Mouse (Mus musculus): ENCODE measurements around the gene Celf3. TPM values are rescaled to one million over a fixed set of nuclear protein-coding genes. Genes with fewer than 3 reads are reported as not detected.

Celf3 gene
- polyA plus RNA-seq (2014; fragmentation: Nextera tagmentation; extraction: Ambion mirVana): 164 and 210 TPM in 2 replicates

DNA sequence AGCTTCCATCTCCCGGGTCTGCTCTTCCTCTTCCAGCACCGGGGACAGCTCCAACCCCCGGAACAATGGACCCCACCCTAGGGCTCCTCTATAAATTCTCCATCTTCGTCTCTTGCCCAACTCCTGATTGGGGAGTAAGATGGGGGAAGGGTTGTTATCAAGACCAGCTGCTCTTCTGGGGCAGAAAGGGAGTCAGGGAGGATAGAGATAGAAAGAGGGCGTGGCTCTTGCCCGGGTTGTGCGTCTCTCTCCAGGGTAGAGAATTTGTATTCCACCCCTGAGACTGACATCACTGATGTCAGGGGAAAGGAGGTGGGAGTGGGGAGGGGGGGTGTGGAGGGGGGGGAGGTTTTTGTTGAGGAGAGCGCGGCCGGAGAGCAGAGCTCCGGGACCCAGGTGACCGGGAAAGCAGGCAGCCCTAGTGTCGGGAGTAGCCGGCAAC lies at the start of gene Celf3:
Celf3 (plus strand) TSS at position 315 of the 442 bp plus-strand sequence.
- Histone ChIP-seq H3K4me1 (replicated peaks; ENCODE audit: control insufficient read depth, insufficient read depth, low read length) (peaks cover 17% of the 10 kb centered on the region), H3K9me3 (ENCODE audit: control insufficient read depth, low read length) (no peaks in the 10 kb centered on the region), H3K9ac (ENCODE audit: low read depth, low read length) (peak within 1 kb of the TSS; percentile 63), H3K4me3 (ENCODE audit: low read depth, low read length) (peak within 1 kb of the TSS; percentile 52), H3K4me2 (replicated peaks; ENCODE audit: low read depth, low read length) (peak within 1 kb of the TSS; percentile 72), H3K27ac (ENCODE audit: low read depth, low read length) (peak within 1 kb of the TSS; percentile 75), H3K27me3 (ENCODE audit: control insufficient read depth, insufficient read depth, low read length) (0 out of 2 replicates have a peak, but pooled peaks cover 3% of the 10 kb centered on the region), H3K36me3 (ENCODE audit: control insufficient read depth, insufficient read depth, low read length) (no peaks in the 10 kb centered on the region)
- peak; percentile 82 for DNase-seq (ENCODE audit: low spot score)
- WGBS: 1% methylated on average over 14 of the region's 14 CpGs
- peak; percentile 89 for ATAC-seq (ENCODE audit: low FRiP score)

DNA sequence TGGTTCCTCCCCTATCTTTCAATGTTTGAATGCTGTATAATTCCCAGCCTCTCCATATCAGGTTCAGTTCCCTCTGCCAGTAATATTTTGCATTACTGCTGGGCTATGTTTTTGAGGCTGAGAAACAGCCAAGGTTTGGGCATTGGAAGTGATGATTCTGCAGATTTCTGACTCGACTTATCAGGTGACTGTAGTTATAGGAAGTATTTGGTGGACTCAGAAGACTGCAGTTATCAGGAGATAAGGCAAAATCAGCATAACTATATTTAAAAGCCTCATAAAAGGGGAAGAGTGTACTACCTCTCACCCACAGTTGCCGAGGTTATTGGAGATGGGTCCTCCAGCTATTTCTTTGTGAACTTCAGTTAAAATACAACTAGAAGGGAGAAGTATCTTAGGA lies 47.1 kb upstream of the Celf3 start:
- H3K9me3 ChIP-seq (ENCODE audit: control insufficient read depth, low read length): no peaks in the 10 kb centered on the region
- DNase-seq (ENCODE audit: low spot score) (no peak), ATAC-seq (ENCODE audit: low FRiP score) (no peak)
- no peak overlapping the region for H3K9ac ChIP-seq (ENCODE audit: low read depth, low read length)
- H3K27me3 ChIP-seq (ENCODE audit: control insufficient read depth, insufficient read depth, low read length): no peaks in the 10 kb centered on the region
- no peak overlapping the region for H3K27ac ChIP-seq (ENCODE audit: low read depth, low read length)
- 79% methylated on average over 2 of the region's 2 CpGs for WGBS
- no peak overlapping the region for H3K4me2 ChIP-seq (replicated peaks; ENCODE audit: low read depth, low read length)
- H3K4me3 ChIP-seq (ENCODE audit: low read depth, low read length): no peak overlapping the region
- no peaks in the 10 kb centered on the region for H3K4me1 ChIP-seq (replicated peaks; ENCODE audit: control insufficient read depth, insufficient read depth, low read length)
- H3K36me3 ChIP-seq (ENCODE audit: control insufficient read depth, insufficient read depth, low read length): no peaks in the 10 kb centered on the region

DNA sequence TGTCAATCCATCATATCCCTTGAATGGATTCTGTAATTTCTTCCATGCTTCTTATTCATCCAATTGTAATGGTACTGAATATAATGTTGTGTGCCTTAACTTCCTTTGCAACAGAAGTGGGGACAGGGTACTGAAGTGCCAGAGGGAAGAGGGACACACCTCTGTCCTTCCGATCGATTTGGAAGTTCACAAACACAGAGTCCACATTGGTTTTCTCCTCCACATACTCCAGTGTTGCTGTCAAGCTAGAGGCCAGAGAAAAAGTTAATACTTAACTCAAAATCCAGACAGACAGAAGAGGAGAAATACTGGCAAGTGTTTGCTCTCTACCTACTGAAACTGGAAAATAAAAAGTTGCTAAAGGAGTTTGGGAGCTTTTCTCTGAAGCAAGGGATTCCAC lies 43.8 kb upstream of the Celf3 start:
- no peak overlapping the region for H3K27ac ChIP-seq (ENCODE audit: low read depth, low read length)
- no peak for ATAC-seq (ENCODE audit: low FRiP score)
- no peaks in the 10 kb centered on the region for H3K9me3 ChIP-seq (ENCODE audit: control insufficient read depth, low read length)
- H3K4me1 ChIP-seq (replicated peaks; ENCODE audit: control insufficient read depth, insufficient read depth, low read length): no peaks in the 10 kb centered on the region
- H3K9ac ChIP-seq (ENCODE audit: low read depth, low read length): no peak overlapping the region
- no peak overlapping the region for H3K4me3 ChIP-seq (ENCODE audit: low read depth, low read length)
- no peak for DNase-seq (ENCODE audit: low spot score)
- no peaks in the 10 kb centered on the region for H3K36me3 ChIP-seq (ENCODE audit: control insufficient read depth, insufficient read depth, low read length)
- H3K4me2 ChIP-seq (replicated peaks; ENCODE audit: low read depth, low read length): no peak overlapping the region
- WGBS: 91% methylated on average over 2 of the region's 2 CpGs
- H3K27me3 ChIP-seq (ENCODE audit: control insufficient read depth, insufficient read depth, low read length): no peaks in the 10 kb centered on the region

DNA sequence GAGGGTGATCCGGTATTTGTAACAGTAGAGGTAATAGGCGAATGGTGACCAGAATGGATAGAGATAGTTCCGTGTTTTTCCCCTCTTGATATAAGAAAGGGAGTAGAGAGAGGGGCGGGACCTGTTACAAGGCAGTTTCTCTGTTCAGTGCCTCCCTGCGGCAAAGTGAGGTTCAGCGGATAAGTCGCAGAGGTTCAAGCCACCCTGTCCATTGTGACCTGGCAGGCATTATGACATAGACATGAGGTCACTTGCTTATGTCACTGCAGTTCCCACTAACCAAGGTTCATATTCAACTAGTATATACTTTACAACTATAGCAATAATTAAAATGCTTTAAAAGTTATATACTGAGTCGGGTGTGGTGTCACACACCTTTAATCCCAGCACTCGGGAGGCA lies 41.7 kb upstream of the Celf3 start:
- DNase-seq (ENCODE audit: low spot score): no peak
- Histone ChIP-seq H3K4me2 (replicated peaks; ENCODE audit: low read depth, low read length) (no peak overlapping the region), H3K4me1 (replicated peaks; ENCODE audit: control insufficient read depth, insufficient read depth, low read length) (no peaks in the 10 kb centered on the region), H3K27me3 (ENCODE audit: control insufficient read depth, insufficient read depth, low read length) (no peaks in the 10 kb centered on the region), H3K9me3 (ENCODE audit: control insufficient read depth, low read length) (no peaks in the 10 kb centered on the region), H3K4me3 (ENCODE audit: low read depth, low read length) (no peak overlapping the region), H3K9ac (ENCODE audit: low read depth, low read length) (no peak overlapping the region), H3K27ac (ENCODE audit: low read depth, low read length) (no peak overlapping the region), H3K36me3 (ENCODE audit: control insufficient read depth, insufficient read depth, low read length) (no peaks in the 10 kb centered on the region)
- 87% methylated on average over 9 of the region's 9 CpGs for WGBS
- ATAC-seq (ENCODE audit: low FRiP score): no peak

DNA sequence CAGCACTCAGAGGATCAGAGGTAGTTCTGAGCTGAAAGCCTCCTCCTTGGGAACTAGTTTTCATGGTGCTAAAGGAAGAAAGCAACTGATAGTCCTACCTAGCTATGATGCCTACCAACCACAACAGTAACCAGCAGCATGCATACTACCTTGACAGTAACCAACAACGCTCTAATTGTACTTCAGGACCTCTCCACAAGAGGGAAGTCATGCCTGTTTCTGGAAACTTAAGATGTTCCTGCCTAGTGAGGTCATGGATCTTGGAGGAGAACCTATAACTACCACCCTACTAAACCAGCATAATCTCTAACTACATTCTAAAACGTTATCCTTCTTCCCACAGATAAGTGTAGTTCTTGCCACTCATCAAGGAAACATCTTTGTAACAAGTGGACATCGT lies 36.9 kb upstream of the Celf3 start:
- Histone ChIP-seq H3K9ac (ENCODE audit: low read depth, low read length) (no peak overlapping the region), H3K27ac (ENCODE audit: low read depth, low read length) (no peak overlapping the region), H3K27me3 (ENCODE audit: control insufficient read depth, insufficient read depth, low read length) (no peaks in the 10 kb centered on the region), H3K9me3 (ENCODE audit: control insufficient read depth, low read length) (no peaks in the 10 kb centered on the region), H3K4me2 (replicated peaks; ENCODE audit: low read depth, low read length) (no peak overlapping the region), H3K4me3 (ENCODE audit: low read depth, low read length) (no peak overlapping the region), H3K4me1 (replicated peaks; ENCODE audit: control insufficient read depth, insufficient read depth, low read length) (peaks cover 2% of the 10 kb centered on the region; the same call in 1 of the 2 replicates), H3K36me3 (ENCODE audit: control insufficient read depth, insufficient read depth, low read length) (no peaks in the 10 kb centered on the region)
- no peak for ATAC-seq (ENCODE audit: low FRiP score)
- WGBS: 44% methylated on average over 3 of the region's 3 CpGs
- DNase-seq (ENCODE audit: low spot score): no peak

DNA sequence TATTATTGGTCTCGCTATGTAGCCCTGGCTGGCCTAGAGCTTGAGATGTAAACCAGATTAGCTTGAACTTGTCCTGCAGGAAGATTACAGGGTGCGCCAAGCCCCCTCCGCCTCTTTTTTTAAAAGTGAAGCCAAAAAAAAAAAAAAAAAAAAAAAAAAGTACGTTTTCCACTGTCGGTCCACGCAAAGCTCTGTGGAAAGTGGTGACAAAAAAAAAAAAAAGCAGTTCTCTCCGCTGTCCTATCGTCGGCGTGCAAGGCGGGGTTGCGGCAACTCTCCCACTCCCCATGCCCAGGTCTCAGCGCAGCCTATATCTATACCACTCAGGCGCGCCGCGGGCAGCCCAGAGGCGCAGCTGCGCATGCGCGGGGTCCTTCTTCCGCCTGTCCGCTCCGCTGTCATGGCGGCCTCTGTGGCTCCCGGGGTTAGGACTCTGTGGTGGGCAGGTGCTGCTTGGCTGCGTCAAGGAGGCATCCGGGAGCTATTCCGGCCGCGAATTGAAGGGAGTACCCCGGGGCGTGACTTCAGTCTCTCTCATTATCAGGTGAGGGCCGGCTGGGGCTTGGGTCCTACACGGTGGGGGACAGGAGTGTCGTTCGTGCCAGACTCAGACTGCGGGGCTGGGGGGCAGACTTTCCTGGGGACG lies 35.0 kb upstream of the Celf3 start, which contains the start of gene Mrpl9:
Mrpl9 (plus strand) TSS at position 368 of the 646 bp plus-strand sequence.
- H3K4me1 ChIP-seq (replicated peaks; ENCODE audit: control insufficient read depth, insufficient read depth, low read length): peaks cover 2% of the 10 kb centered on the region; the same call in 1 of the 2 replicates
- DNase-seq (ENCODE audit: low spot score) (peak; percentile 98), ATAC-seq (ENCODE audit: low FRiP score) (peak; percentile 98)
- peak within 1 kb of the TSS; percentile 55; the same call in 1 of the 2 replicates for H3K27ac ChIP-seq (ENCODE audit: low read depth, low read length)
- peaks cover 7% of the 10 kb centered on the region for H3K36me3 ChIP-seq (ENCODE audit: control insufficient read depth, insufficient read depth, low read length)
- peak within 1 kb of the TSS; percentile 74 for H3K4me3 ChIP-seq (ENCODE audit: low read depth, low read length)
- peak within 1 kb of the TSS; percentile 86 for H3K9ac ChIP-seq (ENCODE audit: low read depth, low read length)
- no peaks in the 10 kb centered on the region for H3K9me3 ChIP-seq (ENCODE audit: control insufficient read depth, low read length)
- H3K27me3 ChIP-seq (ENCODE audit: control insufficient read depth, insufficient read depth, low read length): no peaks in the 10 kb centered on the region
- H3K4me2 ChIP-seq (replicated peaks; ENCODE audit: low read depth, low read length): peak within 1 kb of the TSS; percentile 46
- WGBS: 1% methylated on average over 39 of the region's 39 CpGs

DNA sequence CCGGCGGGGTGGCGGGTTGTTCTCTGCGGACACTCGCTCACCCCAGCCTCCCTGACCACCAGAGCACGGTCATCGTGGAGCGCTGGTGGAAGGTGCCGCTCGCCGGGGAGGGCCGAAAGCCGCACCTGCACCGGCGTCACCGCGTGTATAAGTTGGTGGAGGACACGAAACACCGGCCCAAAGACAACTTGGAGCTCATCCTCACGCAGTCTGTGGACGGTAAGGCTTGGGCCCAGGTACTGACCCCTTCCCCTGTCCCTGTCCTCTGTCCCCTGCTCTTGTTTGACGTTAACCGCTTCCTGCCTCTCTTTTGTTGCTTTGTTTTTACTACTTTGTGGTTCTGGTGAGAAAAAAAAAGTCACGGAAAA lies 34.5 kb upstream of the Celf3 start, which contains the start of gene Oaz3:
Oaz3 (minus strand) TSS at position 319 of the 368 bp plus-strand sequence.
- ATAC-seq (ENCODE audit: low FRiP score) (peak; percentile 63; the same call in 1 of the 2 replicates), DNase-seq (ENCODE audit: low spot score) (no peak)
- H3K27me3 ChIP-seq (ENCODE audit: control insufficient read depth, insufficient read depth, low read length): no peaks in the 10 kb centered on the region
- H3K4me2 ChIP-seq (replicated peaks; ENCODE audit: low read depth, low read length): peak within 1 kb of the TSS; percentile 46
- peak within 1 kb of the TSS; percentile 86 for H3K9ac ChIP-seq (ENCODE audit: low read depth, low read length)
- H3K9me3 ChIP-seq (ENCODE audit: control insufficient read depth, low read length): no peaks in the 10 kb centered on the region
- peaks cover 2% of the 10 kb centered on the region; the same call in 1 of the 2 replicates for H3K4me1 ChIP-seq (replicated peaks; ENCODE audit: control insufficient read depth, insufficient read depth, low read length)
- peak within 1 kb of the TSS; percentile 74 for H3K4me3 ChIP-seq (ENCODE audit: low read depth, low read length)
- peak within 1 kb of the TSS; percentile 55; the same call in 1 of the 2 replicates for H3K27ac ChIP-seq (ENCODE audit: low read depth, low read length)
- under 1% methylated on average over 24 of the region's 24 CpGs for WGBS
- H3K36me3 ChIP-seq (ENCODE audit: control insufficient read depth, insufficient read depth, low read length): peaks cover 8% of the 10 kb centered on the region

DNA sequence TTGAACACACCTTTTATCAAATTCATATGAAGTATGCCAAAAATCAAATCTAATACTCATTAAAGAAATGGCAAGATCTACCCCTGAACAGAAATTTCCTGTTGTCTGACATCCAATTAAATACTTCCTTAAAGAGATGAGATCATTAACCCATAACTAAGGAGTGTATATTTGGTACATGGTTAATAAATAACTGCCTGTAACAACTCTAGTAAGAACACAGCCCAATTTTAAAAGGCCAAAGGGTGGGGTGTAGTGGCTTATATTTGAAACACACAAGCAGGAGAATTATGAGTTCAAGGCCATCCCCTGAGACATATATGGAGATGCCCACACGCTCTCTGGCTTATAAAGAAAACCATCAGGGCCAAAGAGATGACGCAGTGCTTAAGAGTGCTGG lies 28.7 kb upstream of the Celf3 start:
- Histone ChIP-seq H3K27ac (ENCODE audit: low read depth, low read length) (no peak overlapping the region), H3K36me3 (ENCODE audit: control insufficient read depth, insufficient read depth, low read length) (peaks cover 8% of the 10 kb centered on the region), H3K27me3 (ENCODE audit: control insufficient read depth, insufficient read depth, low read length) (no peaks in the 10 kb centered on the region), H3K9ac (ENCODE audit: low read depth, low read length) (no peak overlapping the region), H3K4me2 (replicated peaks; ENCODE audit: low read depth, low read length) (no peak overlapping the region), H3K9me3 (ENCODE audit: control insufficient read depth, low read length) (no peaks in the 10 kb centered on the region), H3K4me3 (ENCODE audit: low read depth, low read length) (no peak overlapping the region), H3K4me1 (replicated peaks; ENCODE audit: control insufficient read depth, insufficient read depth, low read length) (no peaks in the 10 kb centered on the region)
- 95% methylated on average over 2 of the region's 2 CpGs for WGBS
- ATAC-seq (ENCODE audit: low FRiP score): no peak
- no peak for DNase-seq (ENCODE audit: low spot score)

DNA sequence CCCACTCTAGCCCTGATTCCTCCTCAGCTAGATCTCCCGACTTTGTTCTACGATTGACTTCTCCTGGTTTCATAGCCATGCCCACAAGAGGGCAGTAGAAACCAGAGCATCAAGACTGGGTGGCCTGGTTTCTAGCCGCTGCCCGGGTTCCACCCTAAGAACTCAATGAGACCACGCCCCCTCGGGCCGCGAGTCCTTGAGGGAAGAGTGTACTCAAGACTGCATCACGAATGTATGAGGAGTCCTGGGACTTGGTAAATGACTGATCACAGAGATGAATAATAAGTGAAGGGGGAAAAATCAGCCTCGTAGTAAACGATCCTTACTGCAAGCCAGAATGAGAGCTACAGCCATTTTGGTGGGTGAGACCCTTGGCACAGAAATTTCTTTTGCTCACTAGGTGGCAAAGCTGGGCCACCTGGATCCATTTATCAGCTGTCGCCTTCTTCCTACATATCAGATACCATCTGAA lies 21.5 kb upstream of the Celf3 start:
- Histone ChIP-seq H3K9me3 (ENCODE audit: control insufficient read depth, low read length) (no peaks in the 10 kb centered on the region; the same call in 1 of the 2 replicates), H3K27ac (ENCODE audit: low read depth, low read length) (no peak overlapping the region), H3K27me3 (ENCODE audit: control insufficient read depth, insufficient read depth, low read length) (no peaks in the 10 kb centered on the region), H3K36me3 (ENCODE audit: control insufficient read depth, insufficient read depth, low read length) (no peaks in the 10 kb centered on the region), H3K4me3 (ENCODE audit: low read depth, low read length) (0 out of 2 replicates have a peak overlapping the region, but pooled peaks have one; percentile 18), H3K9ac (ENCODE audit: low read depth, low read length) (no peak overlapping the region), H3K4me2 (replicated peaks; ENCODE audit: low read depth, low read length) (peak overlapping the region; percentile 35), H3K4me1 (replicated peaks; ENCODE audit: control insufficient read depth, insufficient read depth, low read length) (no peaks in the 10 kb centered on the region)
- ATAC-seq (ENCODE audit: low FRiP score): peak; percentile 87
- 2% methylated on average over 12 of the region's 12 CpGs for WGBS
- DNase-seq (ENCODE audit: low spot score): peak; percentile 98

All from hindbrain, embryonic 11.5 days (tissue).